Mouse (Mus musculus) spleen, embryonic (tissue): ENCODE data around the gene Glt1d1.
"Not testable (repeated sequence)": the region's sequence is repeated elsewhere in the genome, so short reads cannot be mapped to it uniquely, and the experiment has no call there.

ENCODE experiments used
- CTCF ChIA-PET: fragments of 350-600 bp; sonication (Branson Sonifier 250); formaldehyde crosslinking; loops from one replicate; lab custom pipeline; 2022; lab: Charles Lee

Gene Glt1d1

GRCm38 (mm10) chr5:127695898-127696297, 63.8 kb downstream of the Glt1d1 start:
- CTCF ChIA-PET = no interaction called here

GRCm38 (mm10) chr5:127696602-127697001, 64.5 kb downstream of the Glt1d1 start:
- CTCF ChIA-PET = no interaction called here

- CTCF ChIA-PET = no interaction called here
Measured at GRCm38 (mm10) chr5:127698525-127698924, 66.5 kb downstream of the Glt1d1 start.

- CTCF ChIA-PET = no interaction called here
Measured at GRCm38 (mm10) chr5:127699679-127700078, 67.6 kb downstream of the Glt1d1 start.

- CTCF ChIA-PET = no interaction called here
Measured at GRCm38 (mm10) chr5:127700156-127700555, 68.1 kb downstream of the Glt1d1 start.

GRCm38 (mm10) chr5:127703609-127704180, 71.6 kb downstream of the Glt1d1 start:
- CTCF ChIA-PET = no interaction called here

GRCm38 (mm10) chr5:127705225-127705624, 73.2 kb downstream of the Glt1d1 start:
- CTCF ChIA-PET = no interaction called here

- CTCF ChIA-PET = no interaction called here
Measured at GRCm38 (mm10) chr5:127705976-127706375, 73.9 kb downstream of the Glt1d1 start.

GRCm38 (mm10) chr5:127708143-127708542, 76.1 kb downstream of the Glt1d1 start:
- CTCF ChIA-PET = no interaction called here

GRCm38 (mm10) chr5:127714783-127715704, 83.0 kb downstream of the Glt1d1 start:
- CTCF ChIA-PET = no interaction called here

- CTCF ChIA-PET = interaction anchor here (0.6 kb wide), 1 partner anchor 210 kb away, joined by 5 read pairs; no protein-coding TSS in a partner anchor
Measured at GRCm38 (mm10) chr5:127720591-127721379, 88.7 kb downstream of the Glt1d1 start.

GRCm38 (mm10) chr5:127722171-127722570, 90.1 kb downstream of the Glt1d1 start:
- CTCF ChIA-PET = not testable (repeated sequence)

GRCm38 (mm10) chr5:127730351-127730750, 98.3 kb downstream of the Glt1d1 start:
- CTCF ChIA-PET = no interaction called here

- CTCF ChIA-PET = no interaction called here
Measured at GRCm38 (mm10) chr5:127741331-127741730, 109.3 kb downstream of the Glt1d1 start.

- CTCF ChIA-PET = not testable (repeated sequence)
Measured at GRCm38 (mm10) chr5:127749540-127749939, 117.5 kb downstream of the Glt1d1 start.

- CTCF ChIA-PET = no interaction called here
Measured at GRCm38 (mm10) chr5:127751262-127751975, 119.4 kb downstream of the Glt1d1 start.

- CTCF ChIA-PET = no interaction called here
Measured at GRCm38 (mm10) chr5:127755594-127755993, 123.5 kb downstream of the Glt1d1 start.

- CTCF ChIA-PET = no interaction called here
Measured at GRCm38 (mm10) chr5:127756011-127756410, 123.9 kb downstream of the Glt1d1 start.

GRCm38 (mm10) chr5:127756671-127757423, 124.8 kb downstream of the Glt1d1 start:
- CTCF ChIA-PET = no interaction called here

GRCm38 (mm10) chr5:127758576-127758975, 126.5 kb downstream of the Glt1d1 start:
- CTCF ChIA-PET = no interaction called here
